Mouse (Mus musculus) cerebral cortex, adult 2 months (tissue): Measurements from ENCODE around the gene Mfng.

Experiments
- WGBS: fragments of 180-500 bp; shearing (Covaris S2); methylation state at CpG from one replicate; pipeline ENCODE4 v1.1.7; 2018; 5-methylcytosine and 5-hydroxymethylcytosine counted together

The Mfng gene

GRCm38 (mm10) chr15:78715856-78716255 lies 57.4 kb downstream of the Mfng start:
- 23% methylated on average over 5 of the region's 5 CpGs for WGBS

DNA sequence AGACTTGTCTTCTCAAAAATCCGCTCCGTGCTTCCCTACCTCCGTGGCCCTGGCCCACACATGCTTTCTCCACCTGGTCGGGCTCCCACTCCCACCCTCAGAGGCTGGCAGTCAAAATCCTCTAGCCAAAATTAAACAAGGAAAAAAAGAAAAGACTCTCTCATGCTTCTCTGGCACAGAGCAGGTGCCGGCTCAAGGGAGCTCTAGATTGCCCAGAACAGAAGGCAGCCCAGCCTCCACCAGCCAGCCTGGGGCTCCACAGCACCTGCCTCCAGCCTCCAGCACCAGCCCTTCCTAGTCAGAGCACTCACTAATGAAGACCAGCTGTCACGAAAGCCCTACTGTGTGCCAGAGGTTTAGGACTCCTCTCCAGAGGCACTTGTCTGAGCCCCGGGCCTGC lies 59.5 kb downstream of the Mfng start:
- 42% methylated on average over 7 of the region's 7 CpGs for WGBS

DNA sequence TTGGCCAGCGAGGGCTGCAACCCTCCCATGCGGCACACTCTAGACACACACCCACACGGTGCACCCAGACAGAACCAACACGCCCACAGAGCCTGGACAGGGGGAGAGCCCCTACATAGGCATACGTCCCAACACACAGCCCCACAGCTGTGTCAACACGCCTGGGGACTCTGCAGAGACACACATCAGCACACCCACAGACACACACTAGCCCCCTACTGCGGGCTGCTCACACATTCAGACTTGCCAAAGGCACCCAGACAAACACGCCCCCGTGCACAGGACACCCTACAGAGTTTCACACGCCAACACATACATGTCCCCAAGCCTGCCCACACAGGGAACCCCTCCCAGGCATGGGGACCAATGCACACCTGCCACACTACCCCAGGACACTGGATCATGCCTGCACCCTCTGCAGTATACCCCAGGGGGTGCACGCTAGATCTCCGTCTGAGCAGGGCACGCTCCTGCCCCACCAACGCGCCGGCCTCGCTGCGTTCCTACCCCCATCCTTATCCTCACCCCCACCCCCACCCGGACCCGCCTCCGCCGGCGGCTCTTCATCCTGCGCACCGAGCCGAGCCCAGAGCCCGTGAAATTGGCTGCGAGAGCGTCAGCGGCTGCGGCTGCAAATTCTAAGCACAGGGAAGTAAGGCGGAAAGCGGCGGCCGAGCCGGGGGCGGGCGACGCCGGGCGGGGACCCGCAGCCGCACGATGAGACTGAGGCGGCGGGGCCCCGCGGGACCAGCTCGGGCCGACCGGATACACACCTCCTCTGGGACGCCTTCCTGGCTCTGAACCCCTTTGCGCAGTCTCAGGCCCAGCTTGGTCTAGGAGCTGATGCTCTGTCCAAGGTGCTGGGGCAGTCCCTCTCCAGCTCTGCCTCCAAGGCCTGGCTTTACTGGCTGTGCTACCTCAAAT lies 60.7 kb downstream of the Mfng start:
- WGBS = 5% methylated on average over 53 of the region's 53 CpGs

- 52% methylated on average over 7 of the region's 7 CpGs for WGBS
Observed at GRCm38 (mm10) chr15:78711935-78712334, 61.3 kb downstream of the Mfng start.

DNA sequence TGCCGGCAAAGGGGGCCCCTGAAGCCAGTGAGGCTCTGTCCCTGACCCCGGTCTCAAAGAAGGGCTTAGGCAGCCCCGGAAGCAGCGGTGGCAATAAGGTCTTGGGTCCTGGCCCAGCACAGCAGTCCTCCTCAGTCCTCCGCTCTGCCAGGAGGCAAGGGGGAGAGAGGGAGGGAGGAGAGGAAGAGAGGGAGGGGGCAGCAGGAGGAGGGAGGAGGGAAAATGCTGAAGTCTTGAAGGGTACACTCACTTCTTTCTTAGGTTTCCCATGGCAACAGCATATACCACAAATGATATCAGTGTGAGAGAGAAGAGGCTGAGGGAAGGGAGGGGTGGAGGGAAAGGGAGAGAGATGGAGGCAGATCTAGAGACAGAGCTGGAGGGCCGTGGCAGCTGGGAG lies 62.6 kb downstream of the Mfng start:
- 23% methylated on average over 6 of the region's 6 CpGs for WGBS

DNA sequence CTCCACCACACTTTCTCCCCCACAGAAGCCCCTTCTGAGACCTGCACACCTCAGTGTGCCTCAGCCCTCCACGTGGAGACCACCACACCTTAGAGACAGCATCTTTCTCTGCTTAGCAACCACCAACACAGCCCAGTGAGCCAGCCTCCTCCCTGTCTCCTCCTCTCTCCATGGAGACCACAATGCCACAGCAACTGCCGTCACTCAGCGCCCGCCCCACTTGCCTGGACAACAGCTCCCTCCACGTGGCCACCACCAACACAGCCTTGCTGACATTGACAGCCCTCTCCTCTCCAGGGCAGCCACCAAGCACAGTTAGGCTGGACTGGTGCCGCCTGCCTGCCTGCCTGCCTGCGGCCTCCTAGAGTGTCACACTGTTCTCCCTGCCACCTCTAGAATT lies 63.5 kb downstream of the Mfng start:
- WGBS = 19% methylated on average over 7 of the region's 7 CpGs

DNA sequence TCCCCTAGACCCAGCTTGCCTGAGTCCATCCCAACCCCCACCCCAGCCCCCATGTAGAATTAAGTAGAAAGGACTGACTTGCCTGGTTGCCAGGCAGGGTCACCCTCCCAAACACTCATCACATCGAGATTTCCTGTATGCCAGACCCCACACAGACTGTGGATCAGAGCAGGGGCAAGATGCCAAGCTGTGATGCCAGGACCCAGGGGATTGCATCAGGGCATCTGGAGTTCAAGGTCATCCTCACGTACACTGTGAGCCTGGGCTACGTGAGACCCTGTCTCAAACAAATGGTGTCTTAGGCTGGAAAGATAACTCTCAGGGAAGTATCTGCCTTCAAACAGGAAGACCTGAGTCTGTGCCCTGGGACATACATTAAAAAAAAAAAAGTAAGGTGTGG lies 66.6 kb downstream of the Mfng start:
- 50% methylated on average over 3 of the region's 3 CpGs for WGBS
